Mouse (Mus musculus): ENCODE measurements around the gene Pkig. TPM values are rescaled to one million over a fixed set of nuclear protein-coding genes. Genes with fewer than 3 reads are reported as not detected.

Gene Pkig
- polyA plus RNA-seq, 1 experiment from 2014 or later, result 87.0 TPM

- no peaks in the 10 kb centered on the region for H3K27me3 ChIP-seq
- ChIA-PET CTCF (interaction anchor here (0.8 to 1.4 kb wide), 4 partner anchors 12 to 45 kb away, joined by 3 read pairs; no protein-coding TSS in a partner anchor), POLR2A (no interaction called here)
- no peak for ATAC-seq
- DNase-seq (ENCODE audit: low read depth, low spot score), result no peak
- TF ChIP-seq CTCF (IDR thresholded peaks at IDR 0.05), result no peak
- in situ Hi-C loops (cut with MboI; ENCODE audit: low pct_unique_long_range_greater_than_20kb), result no loop called here
Observed at GRCm38 (mm10) chr2:163742656-163743055, 84.5 kb downstream of the Pkig start.

- TF ChIP-seq CTCF (IDR thresholded peaks at IDR 0.05), result no peak
Observed at GRCm38 (mm10) chr2:163743357-163743756, 85.2 kb downstream of the Pkig start.

GRCm38 (mm10) chr2:163744801-163745570, 86.8 kb downstream of the Pkig start:
- TF ChIP-seq CTCF (IDR thresholded peaks at IDR 0.05), result no peak
- in situ Hi-C loops (cut with MboI; ENCODE audit: low pct_unique_long_range_greater_than_20kb), result no loop called here
- ChIA-PET CTCF (no interaction called here), POLR2A (interaction anchor here (1.4 kb wide), 1 partner anchor 81 kb away, joined by 4 read pairs; no protein-coding TSS in a partner anchor)
- H3K27me3 ChIP-seq, result no peaks in the 10 kb centered on the region
- ATAC-seq (no peak), DNase-seq (ENCODE audit: low read depth, low spot score) (no peak)

More at GRCm38 (mm10) chr2:163743357-163743756, 85.2 kb downstream of the Pkig start:
- ATAC-seq (no peak), DNase-seq (ENCODE audit: low read depth, low spot score) (no peak)
- ChIA-PET CTCF (interaction anchor here (0.9 to 1.4 kb wide), 3 partner anchors 13 to 44 kb away, joined by 3 read pairs; no protein-coding TSS in a partner anchor), POLR2A (no interaction called here)
- in situ Hi-C loops (cut with MboI; ENCODE audit: low pct_unique_long_range_greater_than_20kb), result no loop called here
- no peaks in the 10 kb centered on the region for H3K27me3 ChIP-seq

- in situ Hi-C loops (cut with MboI; ENCODE audit: low pct_unique_long_range_greater_than_20kb), result no loop called here
- CTCF ChIA-PET, result interaction anchor here (1.5 kb wide), 1 partner anchor 10 kb away, joined by 3 read pairs; no protein-coding TSS in a partner anchor
- ATAC-seq, result peak; percentile 66
- no peak for DNase-seq (ENCODE audit: low read depth, low spot score)
- POLR2A ChIA-PET, result no interaction called here
- H3K27me3 ChIP-seq, result no peaks in the 10 kb centered on the region
- TF ChIP-seq CTCF (IDR thresholded peaks at IDR 0.05), result no peak
Observed at GRCm38 (mm10) chr2:163749647-163750611, 91.7 kb downstream of the Pkig start, which contains the start of gene Ada. Gene Ada, minus strand, starts transcription at chr2:163750239.

GRCm38 (mm10) chr2:163754228-163754627, 96.0 kb downstream of the Pkig start:
- in situ Hi-C loops (cut with MboI; ENCODE audit: low pct_unique_long_range_greater_than_20kb), result no loop called here
- no peak for TF ChIP-seq CTCF (IDR thresholded peaks at IDR 0.05)
- POLR2A ChIA-PET, result interaction anchor here (0.6 kb wide), 1 partner anchor 246 kb away, joined by 4 read pairs; no protein-coding TSS in a partner anchor
- ATAC-seq, result no peak
- no peaks in the 10 kb centered on the region for H3K27me3 ChIP-seq
- CTCF ChIA-PET, result no interaction called here
- DNase-seq (ENCODE audit: low read depth, low spot score), result no peak

- no peak for TF ChIP-seq CTCF (IDR thresholded peaks at IDR 0.05)
- in situ Hi-C loops (cut with MboI; ENCODE audit: low pct_unique_long_range_greater_than_20kb), result no loop called here
Observed at GRCm38 (mm10) chr2:163756723-163757122, 98.5 kb downstream of the Pkig start.

GRCm38 (mm10) chr2:163758146-163758545, 100.0 kb downstream of the Pkig start:
- no peaks in the 10 kb centered on the region for H3K27me3 ChIP-seq
- POLR2A ChIA-PET, result interaction anchor here (0.5 to 0.6 kb wide), 2 partner anchors 161 to 248 kb away, joined by 3 read pairs; no protein-coding TSS in a partner anchor
- in situ Hi-C loops (cut with MboI; ENCODE audit: low pct_unique_long_range_greater_than_20kb), result no loop called here
- CTCF ChIA-PET, result interaction anchor here (1.2 kb wide), 1 partner anchor 224 kb away, joined by 3 read pairs; no protein-coding TSS in a partner anchor
- no peak for DNase-seq (ENCODE audit: low read depth, low spot score)
- TF ChIP-seq CTCF (IDR thresholded peaks at IDR 0.05), result no peak
- no peak for ATAC-seq

More at GRCm38 (mm10) chr2:163756723-163757122, 98.5 kb downstream of the Pkig start:
- no peaks in the 10 kb centered on the region for H3K27me3 ChIP-seq
- ATAC-seq, result no peak
- DNase-seq (ENCODE audit: low read depth, low spot score), result peak; percentile 35
- ChIA-PET POLR2A (interaction anchor here (0.7 kb wide), 1 partner anchor 207 kb away, joined by 4 read pairs; no protein-coding TSS in a partner anchor), CTCF (interaction anchor here (0.9 kb wide), 1 partner anchor 14 kb away, joined by 3 read pairs; no protein-coding TSS in a partner anchor)

GRCm38 (mm10) chr2:163760589-163760988, 102.4 kb downstream of the Pkig start:
- POLR2A ChIA-PET, result no interaction called here
- ATAC-seq, result no peak
- TF ChIP-seq CTCF (IDR thresholded peaks at IDR 0.05), result no peak
- in situ Hi-C loops (cut with MboI; ENCODE audit: low pct_unique_long_range_greater_than_20kb), result no loop called here
- H3K27me3 ChIP-seq, result no peaks in the 10 kb centered on the region
- CTCF ChIA-PET, result no interaction called here
- no peak for DNase-seq (ENCODE audit: low read depth, low spot score)

- in situ Hi-C loops (cut with MboI; ENCODE audit: low pct_unique_long_range_greater_than_20kb), result no loop called here
- no peak for TF ChIP-seq CTCF (IDR thresholded peaks at IDR 0.05)
- POLR2A ChIA-PET, result no interaction called here
- no peak for DNase-seq (ENCODE audit: low read depth, low spot score)
- CTCF ChIA-PET, result no interaction called here
- no peak for ATAC-seq
- no peaks in the 10 kb centered on the region for H3K27me3 ChIP-seq
Observed at GRCm38 (mm10) chr2:163761402-163761801, 103.2 kb downstream of the Pkig start.

- ATAC-seq, result no peak
- no peak for DNase-seq (ENCODE audit: low read depth, low spot score)
- ChIA-PET POLR2A (no interaction called here), CTCF (interaction anchor here (1.0 kb wide), 1 partner anchor 24 kb away, joined by 3 read pairs; no protein-coding TSS in a partner anchor)
- in situ Hi-C loops (cut with MboI; ENCODE audit: low pct_unique_long_range_greater_than_20kb), result no loop called here
- no peak for TF ChIP-seq CTCF (IDR thresholded peaks at IDR 0.05)
- peaks cover 15% of the 10 kb centered on the region for H3K27me3 ChIP-seq
Observed at GRCm38 (mm10) chr2:163766261-163766660, 108.1 kb downstream of the Pkig start.

Data from Patski (cell line).